12 mouse cellular contexts compared by ENCODE assay signal in genomic region chr3:38712078-38712873, GRCm38 (mm10).
A peak's percentile ranks its signal among the peaks of the same experiment; 100 is the strongest.
DNase-seq lines count a peak whose midpoint lies in the region; ATAC-seq lines count a peak whose summit lies in the region.
"Had no signal": no experiment of that assay in that cellular context is flagged by ENCODE, and none has a peak within 500 bp of the region (broad histone marks: within the 10 kb centered on the region; RNA-seq: fewer than 3 reads in every experiment).

No protein-coding gene starts in this region.

- H3K4me1 ChIP-seq in heart, embryonic 14.5 days (ENCODE audit: control insufficient read depth in 2 of 2, insufficient read depth in 2 of 2, low read length in 2 of 2): peaks cover 7 to 12% of the 10 kb centered on the region in 2 experiments; a peak in 3 of 4 replicates
- H3K4me1 ChIP-seq in forebrain, embryonic 11.5 days (replicated peaks; ENCODE audit: control insufficient read depth, insufficient read depth, low read length): peaks cover 2% of the 10 kb centered on the region; the same call in 1 of the 2 replicates
- peaks cover 6% of the 10 kb centered on the region; the same call in 1 of the 2 replicates for H3K4me1 ChIP-seq in midbrain, embryonic 11.5 days (ENCODE audit: control insufficient read depth, insufficient read depth, low read length)

- no peak overlapping the region for H3K27ac ChIP-seq in heart, embryonic 14.5 days (replicated peaks in 1 of 2; ENCODE audit: control insufficient read depth in 1 of 2, insufficient read depth in 1 of 2, low read depth in 2 of 2, low read length in 2 of 2)
- H3K27ac ChIP-seq in forebrain, embryonic 11.5 days (ENCODE audit: low read depth, low read length): peak overlapping the region; percentile 64
- H3K27ac ChIP-seq in midbrain, embryonic 11.5 days (ENCODE audit: low read depth, low read length): peak overlapping the region; percentile 57; the same call in 1 of the 2 replicates
- H3K27ac ChIP-seq: macrophage had no signal

- no peaks in the 10 kb centered on the region for H3K36me3 ChIP-seq in heart, embryonic 14.5 days (ENCODE audit: control insufficient read depth, insufficient read depth, low read length)
- no peaks in the 10 kb centered on the region for H3K36me3 ChIP-seq in forebrain, embryonic 11.5 days (ENCODE audit: control insufficient read depth, insufficient read depth, low read length)
- H3K36me3 ChIP-seq in midbrain, embryonic 11.5 days (ENCODE audit: control insufficient read depth, insufficient read depth, low read length): no peaks in the 10 kb centered on the region

- peak overlapping the region; percentile 31 for H3K4me2 ChIP-seq in heart, embryonic 14.5 days (ENCODE audit: low read length)
- no peak overlapping the region for H3K4me2 ChIP-seq in forebrain, embryonic 11.5 days (ENCODE audit: low read depth, low read length, severe bottlenecking)
- no peak overlapping the region for H3K4me2 ChIP-seq in midbrain, embryonic 11.5 days

- no peak overlapping the region for H3K4me3 ChIP-seq in heart, embryonic 14.5 days (ENCODE audit: control insufficient read depth in 1 of 2, insufficient read depth in 1 of 2, low read depth in 1 of 2, low read length in 2 of 2)
- H3K4me3 ChIP-seq in forebrain, embryonic 11.5 days (ENCODE audit: low read depth, low read length): no peak overlapping the region
- no peak overlapping the region for H3K4me3 ChIP-seq in midbrain, embryonic 11.5 days (ENCODE audit: low read depth, low read length)

- no peaks in the 10 kb centered on the region for H3K9me3 ChIP-seq in heart, embryonic 14.5 days (ENCODE audit: control insufficient read depth, low read length)
- H3K9me3 ChIP-seq in forebrain, embryonic 11.5 days (ENCODE audit: control insufficient read depth, low read length): no peaks in the 10 kb centered on the region
- no peaks in the 10 kb centered on the region for H3K9me3 ChIP-seq in midbrain, embryonic 11.5 days (ENCODE audit: control insufficient read depth, low read length)

- WGBS in heart, embryonic 14.5 days: 17% methylated on average over 9 of the region's 9 CpGs
- 15% methylated on average over 9 of the region's 9 CpGs for WGBS in forebrain, embryonic 11.5 days
- 20% methylated on average over 9 of the region's 9 CpGs for WGBS in midbrain, embryonic 11.5 days

- ATAC-seq in heart, embryonic 14.5 days (ENCODE audit: insufficient number of reproducible peaks, insufficient read depth, low FRiP score, low read depth): no peak
- peak; percentile 72 for ATAC-seq in forebrain, embryonic 11.5 days (replicated peaks; ENCODE audit: low FRiP score)
- peak; percentile 84 for ATAC-seq in midbrain, embryonic 11.5 days (ENCODE audit: low FRiP score)
- ATAC-seq: CD4-positive, CD25-positive, alpha-beta regulatory T cell, adult 4 months had no signal

- no peaks in the 10 kb centered on the region for H3K27me3 ChIP-seq in heart, embryonic 14.5 days (ENCODE audit: control insufficient read depth, insufficient read depth, low read length)
- no peaks in the 10 kb centered on the region for H3K27me3 ChIP-seq in forebrain, embryonic 11.5 days (ENCODE audit: control insufficient read depth, insufficient read depth, low read length)
- H3K27me3 ChIP-seq in midbrain, embryonic 11.5 days (ENCODE audit: control insufficient read depth, insufficient read depth, low read length): no peaks in the 10 kb centered on the region

- DNase-seq in heart, adult 9 months (ENCODE audit: low spot score in 2 of 2): no peak
- peak; percentile 47 for DNase-seq in brain, adult 2 months (ENCODE audit: low read depth, low spot score)
- DNase-seq in forebrain, embryonic 11.5 days (ENCODE audit: low spot score): peak; percentile 79
- DNase-seq in midbrain, embryonic 11.5 days (ENCODE audit: low spot score, missing footprints): no peak
- no peak for DNase-seq in adrenal gland, postnatal 10 days
- DNase-seq in B cell, adult 2 months: no peak
- DNase-seq in cerebellum, postnatal 36 days: no peak
- DNase-seq: right cerebral cortex, postnatal 14 days; thymus, postnatal 4 days had no signal

- H3K9ac ChIP-seq in heart, embryonic 14.5 days (ENCODE audit: low read length): no peak overlapping the region
- no peak overlapping the region for H3K9ac ChIP-seq in forebrain, embryonic 11.5 days (ENCODE audit: low read length)
- no peak overlapping the region for H3K9ac ChIP-seq in midbrain, embryonic 11.5 days (ENCODE audit: low read length)

Comparison
In these comparisons a context has a peak if more than half of its experiments do, and no peak if none do; other contexts are left out.
1. H3K27ac ChIP-seq: peak in forebrain, embryonic 11.5 days (single experiment) and midbrain, embryonic 11.5 days (single experiment); none in heart, embryonic 14.5 days (0 of 2).
2. DNase-seq: peak in brain, adult 2 months (single experiment) and forebrain, embryonic 11.5 days (single experiment); none in heart, adult 9 months (0 of 2), midbrain, embryonic 11.5 days (single experiment), adrenal gland, postnatal 10 days (single experiment), B cell, adult 2 months (0 of 2) and cerebellum, postnatal 36 days (0 of 2).